In the genomic region with DNA sequence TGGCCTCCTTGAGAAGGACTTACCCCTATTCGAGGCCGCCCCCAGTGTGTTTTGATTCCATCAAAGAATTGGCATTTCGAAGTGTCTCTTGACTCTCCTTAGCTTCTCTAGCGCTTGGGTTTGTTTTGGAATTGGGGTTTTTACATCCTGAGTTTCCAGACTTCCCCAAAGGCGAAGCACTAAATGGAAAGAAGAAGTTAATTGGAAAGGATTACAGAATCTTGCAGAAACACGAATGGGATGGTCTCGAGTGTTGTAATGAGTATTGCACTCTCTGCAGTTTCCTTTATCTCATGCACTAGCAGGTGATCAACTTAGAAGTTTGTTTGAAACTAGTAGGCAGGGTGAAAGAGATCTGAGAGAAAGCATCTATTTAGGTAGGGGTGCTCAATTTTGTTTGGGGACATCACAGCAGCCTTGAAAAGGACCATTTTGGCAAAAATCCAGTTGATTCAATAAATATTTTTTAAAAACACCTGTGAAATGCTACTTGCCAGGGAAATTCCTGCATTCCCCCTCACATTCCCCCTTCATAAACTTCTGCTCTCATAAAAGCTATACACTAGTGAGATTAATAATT, we compare ENCODE assay signal across 8 mouse cellular contexts. TPM values are rescaled to one million over a fixed set of nuclear protein-coding genes. Genes with fewer than 3 reads are reported as not detected.
DNase-seq lines count a peak whose midpoint lies in the region; ATAC-seq and TF ChIP-seq lines count a peak whose summit lies in the region.

No protein-coding gene starts in this region.

- peak overlapping the region; percentile 96 for H3K9ac ChIP-seq in embryonic facial prominence, embryonic 12.5 days
- peak overlapping the region; percentile 90 for H3K9ac ChIP-seq in intestine, postnatal 0 days (ENCODE audit: low read depth, low read length)

- H3ac ChIP-seq in myocyte (ENCODE audit: control insufficient read depth, insufficient read length), result peak overlapping the region; percentile 65

- peaks cover 10% of the 10 kb centered on the region for H3K4me1 ChIP-seq in embryonic facial prominence, embryonic 12.5 days
- H3K4me1 ChIP-seq in intestine, postnatal 0 days (replicated peaks; ENCODE audit: control insufficient read depth, insufficient read depth, low read length), result 0 out of 2 replicates have a peak, but pooled peaks cover 9% of the 10 kb centered on the region

- TF ChIP-seq CTCF in layer of hippocampus, adult 2 months (conservative IDR thresholded peaks at IDR 0.05), result no peak
- TF ChIP-seq CTCF in intestine, postnatal 0 days (IDR thresholded peaks at IDR 0.05; ENCODE audit: low read depth), result no peak

- H3K27ac ChIP-seq in layer of hippocampus, adult 2 months, result peak overlapping the region; percentile 96
- peak overlapping the region; percentile 99 for H3K27ac ChIP-seq in embryonic facial prominence, embryonic 12.5 days
- peak overlapping the region; percentile 95 for H3K27ac ChIP-seq in intestine, postnatal 0 days (ENCODE audit: low read depth, low read length)

- WGBS in embryonic facial prominence, embryonic 12.5 days, result under 1% methylated on average over 7 of the region's 7 CpGs
- whole genome bisulfite sequencing in intestine, postnatal 0 days, result under 1% methylated on average over 7 of the region's 7 CpGs

- TF ChIP-seq POLR2A in myocyte (IDR thresholded peaks at IDR 0.05; ENCODE audit: insufficient read length, low read depth), result no peak

- peaks cover 64% of the 10 kb centered on the region for H3K79me2 ChIP-seq in myocyte (ENCODE audit: control insufficient read depth, insufficient read depth)

- peak overlapping the region; percentile 75 for H3K4me3 ChIP-seq in layer of hippocampus, adult 2 months
- peak overlapping the region; percentile 90 for H3K4me3 ChIP-seq in embryonic facial prominence, embryonic 12.5 days
- H3K4me3 ChIP-seq in intestine, postnatal 0 days (ENCODE audit: low read depth, low read length), result peak overlapping the region; percentile 99
- H3K4me3 ChIP-seq in myocyte, result peak overlapping the region; percentile 61

- H3K4me2 ChIP-seq in embryonic facial prominence, embryonic 12.5 days (replicated peaks), result peak overlapping the region; percentile 60
- H3K4me2 ChIP-seq in intestine, postnatal 0 days (replicated peaks; ENCODE audit: low read depth), result peak overlapping the region; percentile 81
- H3K4me2 ChIP-seq in myocyte (ENCODE audit: low read depth), result peak overlapping the region; percentile 82

- ATAC-seq in embryonic facial prominence, embryonic 12.5 days (ENCODE audit: insufficient number of reproducible peaks, insufficient read depth, low FRiP score, low TSS enrichment), result no peak
- ATAC-seq in intestine, postnatal 0 days, result no peak

- no peaks in the 10 kb centered on the region for H3K36me3 ChIP-seq in embryonic facial prominence, embryonic 12.5 days
- H3K36me3 ChIP-seq in intestine, postnatal 0 days (ENCODE audit: control insufficient read depth, insufficient read depth), result no peaks in the 10 kb centered on the region
- peaks cover 12% of the 10 kb centered on the region for H3K36me3 ChIP-seq in myocyte (ENCODE audit: control insufficient read depth, insufficient read depth)

- no peaks in the 10 kb centered on the region for H3K27me3 ChIP-seq in embryonic facial prominence, embryonic 12.5 days
- no peaks in the 10 kb centered on the region for H3K27me3 ChIP-seq in intestine, postnatal 0 days (replicated peaks; ENCODE audit: control insufficient read depth, insufficient read depth, low read length)
- no peaks in the 10 kb centered on the region for H3K27me3 ChIP-seq in myocyte (ENCODE audit: control insufficient read depth, insufficient read depth, insufficient read length)

- no peak for DNase-seq in layer of hippocampus, adult 2 months (ENCODE audit: low spot score in 2 of 2)
- DNase-seq in layer of hippocampus, adult 11-12 months (ENCODE audit: low spot score), result no peak
- DNase-seq in urinary bladder, postnatal 10 days (ENCODE audit: low spot score), result no peak
- DNase-seq in cerebellum, adult 9-11 months, result no peak
- no peak for DNase-seq in right cerebral cortex, postnatal 25 days

- no peaks in the 10 kb centered on the region for H3K9me3 ChIP-seq in embryonic facial prominence, embryonic 12.5 days
- no peaks in the 10 kb centered on the region for H3K9me3 ChIP-seq in intestine, postnatal 0 days (ENCODE audit: control insufficient read depth)

TF ChIP-seq in myocyte, 11 proteins besides CTCF, POLR2A, EP300 and RAD21:
- TF ChIP-seq POLR2AphosphoS2 (IDR thresholded peaks at IDR 0.05; ENCODE audit: insufficient read length, low read depth) (no peak), MYOD1 (IDR thresholded peaks at IDR 0.05; ENCODE audit: control insufficient read depth in 1 of 3, insufficient read length in 2 of 3, low read depth in 2 of 3) (no peak), SRF (IDR thresholded peaks at IDR 0.05; ENCODE audit: control insufficient read depth, insufficient read length, low read depth) (no peak), USF1 (IDR thresholded peaks at IDR 0.05; ENCODE audit: low read depth) (no peak), MYOG (IDR thresholded peaks at IDR 0.05; ENCODE audit: control insufficient read depth in 1 of 3, insufficient read depth in 1 of 3, insufficient read length in 2 of 3, low read depth in 2 of 3) (no peak), MAX (IDR thresholded peaks at IDR 0.05; ENCODE audit: low read depth) (no peak), CEBPB (IDR thresholded peaks at IDR 0.05; ENCODE audit: insufficient read depth, poor library complexity, severe bottlenecking) (no peak), REST (IDR thresholded peaks at IDR 0.05; ENCODE audit: insufficient read depth, insufficient read length) (no peak), TCF12 (IDR thresholded peaks at IDR 0.05; ENCODE audit: insufficient read depth, poor library complexity, severe bottlenecking) (no peak), E2F4 (IDR thresholded peaks at IDR 0.05; ENCODE audit: insufficient read depth) (no peak), TCF3 (IDR thresholded peaks at IDR 0.05; ENCODE audit: insufficient read length, low read depth) (no peak)

RNA-seq across cellular contexts. Expression of gene Gstcd, which starts 0.5 kb away (rescaled TPM):
- 10 to 100 TPM in 1 of 2 experiments, 1 to 10 TPM in 1; 7.3 to 10.1 TPM for total RNA-seq in layer of hippocampus, adult 2 months (2021)
- 8.5 and 9.1 TPM in 2 replicates for polyA plus RNA-seq in embryonic facial prominence, embryonic 12.5 days (2016; fragmentation: Nextera tagmentation; extraction: Ambion mirVana)
- 1.5 and 2.0 TPM in 2 replicates for polyA plus RNA-seq in intestine, postnatal 0 days (2015; fragmentation: Nextera tagmentation; extraction: Ambion mirVana)
- 7.3 TPM for polyA plus RNA-seq in myocyte (2012; fragmentation: generic; extraction: Trizol)

RNA-seq across cellular contexts. Expression of gene Ints12, which starts 0.7 kb away (rescaled TPM):
- total RNA-seq in layer of hippocampus, adult 2 months (2021), result 10 to 100 TPM; 10.0 to 10.8 TPM
- 24.4 and 25.2 TPM in 2 replicates for polyA plus RNA-seq in embryonic facial prominence, embryonic 12.5 days (2016; fragmentation: Nextera tagmentation; extraction: Ambion mirVana)
- 16.0 and 17.1 TPM in 2 replicates for polyA plus RNA-seq in intestine, postnatal 0 days (2015; fragmentation: Nextera tagmentation; extraction: Ambion mirVana)
- polyA plus RNA-seq in myocyte (2012; fragmentation: generic; extraction: Trizol), result 6.8 TPM
